Mouse (Mus musculus) MEL (cell line): Measurements from ENCODE around the gene Far2. TPM values are rescaled to one million over a fixed set of nuclear protein-coding genes. Genes with fewer than 3 reads are reported as not detected.

Experiments used
- DNase-seq: peaks from one replicate; pipeline ENCODE4 v3.0.0; 2011; ENCODE audit warnings: low read depth, low spot score
- H3K27ac ChIP-seq: 2 replicates; pipeline ENCODE4 v1.5.1; 2012; ENCODE audit warnings: low read depth, mild to moderate bottlenecking, control low read depth, low read length, moderate library complexity; ENCODE audit not compliant: control insufficient read depth
- H3K27me3 ChIP-seq, 2 experiments: fragments of 150-350 bp in 1 of 2; sonication (generic) in 1 of 2; 2 replicates each; pipeline ENCODE4 v1.6.1; 2012; ENCODE audit warnings: low read length in 2 of 2, mild to moderate bottlenecking in 2 of 2, improper control_type of control experiment in 1 of 2, moderate library complexity in 1 of 2; ENCODE audit not compliant: insufficient read depth in 2 of 2, control insufficient read depth in 1 of 2
- H3K36me3 ChIP-seq, 2 experiments: 2 replicates each; pipeline ENCODE4 v1.6.1; 2012 to 2014; ENCODE audit warnings: low read length in 2 of 2, improper control_type of control experiment in 1 of 2, inconsistent platforms in 1 of 2, mild to moderate bottlenecking in 1 of 2; ENCODE audit not compliant: insufficient read depth in 2 of 2, control insufficient read depth in 1 of 2
- H3K4me1 ChIP-seq, 2 experiments: fragments of 150-350 bp in 1 of 2; sonication (generic) in 1 of 2; 2 replicates each; pipeline ENCODE4 v1.6.1; 2012; ENCODE audit warnings: low read length in 2 of 2, improper control_type of control experiment in 1 of 2, mild to moderate bottlenecking in 1 of 2; ENCODE audit not compliant: insufficient read depth in 2 of 2, control insufficient read depth in 1 of 2
- H3K4me3 ChIP-seq, 2 experiments: fragments of 150-350 bp in 1 of 2; sonication (generic) in 1 of 2; 2 replicates each; pipeline ENCODE4 v1.5.1; 2012; ENCODE audit warnings: low read depth in 2 of 2, low read length in 2 of 2, mild to moderate bottlenecking in 2 of 2, moderate library complexity in 2 of 2, control low read depth in 1 of 2, improper control_type of control experiment in 1 of 2; ENCODE audit not compliant: control insufficient read depth in 1 of 2, insufficient read depth in 1 of 2
- H3K79me2 ChIP-seq: 2 replicates; pipeline ENCODE4 v1.6.1; 2012; ENCODE audit warnings: mild to moderate bottlenecking, low read length, moderate library complexity; ENCODE audit not compliant: control insufficient read depth, poor library complexity, insufficient read depth
- H3K9ac ChIP-seq: 2 replicates; pipeline ENCODE4 v1.6.1; 2012; ENCODE audit warnings: low read depth, mild to moderate bottlenecking, control low read depth, low read length, moderate library complexity; ENCODE audit not compliant: control insufficient read depth, poor library complexity, severe bottlenecking
- H3K9me3 ChIP-seq: fragments of 150-350 bp; sonication (generic); replicated peaks from 2 replicates; pipeline ENCODE4 v1.6.1; 2012; ENCODE audit warnings: mild to moderate bottlenecking, low read length, improper control_type of control experiment, moderate library complexity; ENCODE audit not compliant: insufficient read depth
- BHLHE40 ChIP-seq: IDR thresholded peaks from 2 replicates; pipeline ENCODE4 v1.6.1; 2012; ENCODE audit warnings: low read depth, mild to moderate bottlenecking, inconsistent platforms, low read length, improper control_type of control experiment, borderline replicate concordance
- CHD1 ChIP-seq: IDR thresholded peaks from 2 replicates; pipeline ENCODE4 v1.6.1; 2012; ENCODE audit warnings: low read depth, mild to moderate bottlenecking, inconsistent platforms, low read length, improper control_type of control experiment
- E2F4 ChIP-seq: IDR thresholded peaks from 2 replicates; pipeline ENCODE4 v1.6.1; 2011; ENCODE audit warnings: low read depth, low read length, improper control_type of control experiment, borderline replicate concordance
- ELF1 ChIP-seq: IDR thresholded peaks from 2 replicates; pipeline ENCODE4 v1.6.1; 2014; ENCODE audit warnings: low read depth, mild to moderate bottlenecking, inconsistent platforms, low read length, improper control_type of control experiment, moderate library complexity
- ETS1 ChIP-seq: IDR thresholded peaks from 2 replicates; pipeline ENCODE4 v1.6.1; 2012; ENCODE audit warnings: low read depth, mild to moderate bottlenecking, inconsistent platforms, low read length, improper control_type of control experiment, moderate library complexity
- GABPA ChIP-seq: IDR thresholded peaks from 2 replicates; pipeline ENCODE4 v1.6.1; 2012; ENCODE audit warnings: low read depth, mild to moderate bottlenecking, inconsistent platforms, low read length, improper control_type of control experiment, moderate library complexity
- GATA1 ChIP-seq: IDR thresholded peaks from 2 replicates; pipeline ENCODE4 v1.6.1; 2011; ENCODE audit warnings: low read depth, low read length, improper control_type of control experiment
- HCFC1 ChIP-seq: IDR thresholded peaks from 2 replicates; pipeline ENCODE4 v1.6.1; 2012; ENCODE audit warnings: low read depth, mild to moderate bottlenecking, inconsistent platforms, low read length, improper control_type of control experiment, moderate library complexity
- KAT2A ChIP-seq: conservative IDR thresholded peaks from 2 replicates; pipeline ENCODE4 v1.6.1; 2012; ENCODE audit warnings: low read depth, low read length, improper control_type of control experiment, inconsistent platforms
- MAFK ChIP-seq: IDR thresholded peaks from 2 replicates; pipeline ENCODE4 v1.6.1; 2011; ENCODE audit warnings: low read depth, mild to moderate bottlenecking, low read length, improper control_type of control experiment, borderline replicate concordance
- MAX ChIP-seq: IDR thresholded peaks from 2 replicates; pipeline ENCODE4 v1.6.1; 2011; ENCODE audit warnings: low read length, improper control_type of control experiment
- MEF2A ChIP-seq: IDR thresholded peaks from 2 replicates; pipeline ENCODE4 v1.6.1; 2014; ENCODE audit warnings: low read depth, mild to moderate bottlenecking, inconsistent platforms, low read length, improper control_type of control experiment; ENCODE audit not compliant: poor library complexity, insufficient replicate concordance, severe bottlenecking; ENCODE audit errors: extremely low read depth
- MYB ChIP-seq: IDR thresholded peaks from 2 replicates; pipeline ENCODE4 v1.6.1; 2011; ENCODE audit warnings: mild to moderate bottlenecking, low read depth, low read length, improper control_type of control experiment
- MYC ChIP-seq: IDR thresholded peaks from 2 replicates; pipeline ENCODE4 v1.6.1; 2011; ENCODE audit warnings: low read depth, mild to moderate bottlenecking, low read length, improper control_type of control experiment, moderate library complexity
- NELFE ChIP-seq: IDR thresholded peaks from 2 replicates; pipeline ENCODE4 v1.6.1; 2011; ENCODE audit warnings: low read depth, low read length, improper control_type of control experiment
- POLR2A ChIP-seq, 2 experiments: IDR thresholded peaks; 2 replicates each; pipeline ENCODE4 v1.6.1; 2011 to 2012; ENCODE audit warnings: low read length in 2 of 2, mild to moderate bottlenecking in 2 of 2, control low read depth in 1 of 2, improper control_type of control experiment in 1 of 2, low read depth in 1 of 2, moderate library complexity in 1 of 2; ENCODE audit not compliant: control insufficient read depth in 1 of 2, insufficient read depth in 1 of 2, poor library complexity in 1 of 2
- POLR2AphosphoS5 ChIP-seq: IDR thresholded peaks from 2 replicates; pipeline ENCODE4 v1.6.1; 2012; ENCODE audit warnings: low read depth, borderline replicate concordance, mild to moderate bottlenecking, inconsistent platforms, low read length, moderate library complexity, mixed read lengths
- RAD21 ChIP-seq: IDR thresholded peaks from 2 replicates; pipeline ENCODE4 v1.6.1; 2011; ENCODE audit warnings: mild to moderate bottlenecking, low read depth, low read length, improper control_type of control experiment
- RCOR1 ChIP-seq: IDR thresholded peaks from 2 replicates; pipeline ENCODE4 v1.6.1; 2012; ENCODE audit warnings: low read depth, mild to moderate bottlenecking, inconsistent platforms, low read length, improper control_type of control experiment
- SMC3 ChIP-seq: IDR thresholded peaks from 2 replicates; pipeline ENCODE4 v1.6.1; 2011; ENCODE audit warnings: low read depth, low read length, improper control_type of control experiment
- TCF12 ChIP-seq: IDR thresholded peaks from 2 replicates; pipeline ENCODE4 v1.6.1; 2014; ENCODE audit warnings: low read depth, mild to moderate bottlenecking, inconsistent platforms, low read length, improper control_type of control experiment, moderate library complexity
- UBTF ChIP-seq: IDR thresholded peaks from 2 replicates; pipeline ENCODE4 v1.6.1; 2012; ENCODE audit warnings: low read depth, mild to moderate bottlenecking, inconsistent platforms, low read length, improper control_type of control experiment, moderate library complexity, borderline replicate concordance; ENCODE audit not compliant: insufficient read depth
- USF2 ChIP-seq, 2 experiments: IDR thresholded peaks; 2 replicates each; pipeline ENCODE4 v1.6.1; 2011 to 2012; ENCODE audit warnings: improper control_type of control experiment in 2 of 2, low read length in 2 of 2, borderline replicate concordance in 1 of 2, inconsistent platforms in 1 of 2, low read depth in 1 of 2, mild to moderate bottlenecking in 1 of 2; ENCODE audit not compliant: insufficient read depth in 1 of 2
- ZC3H11A ChIP-seq: IDR thresholded peaks from 2 replicates; pipeline ENCODE4 v1.6.1; 2012; ENCODE audit warnings: low read depth, mild to moderate bottlenecking, inconsistent platforms, low read length, improper control_type of control experiment
- ZKSCAN1 ChIP-seq: IDR thresholded peaks from 2 replicates; pipeline ENCODE4 v1.6.1; 2012; ENCODE audit warnings: low read depth, mild to moderate bottlenecking, inconsistent platforms, low read length, improper control_type of control experiment, moderate library complexity
- ZNF384 ChIP-seq: IDR thresholded peaks from 2 replicates; pipeline ENCODE4 v1.6.1; 2012; ENCODE audit warnings: low read depth, mild to moderate bottlenecking, inconsistent platforms, low read length, improper control_type of control experiment
- polyA plus RNA-seq, 2 experiments: library from polyadenylated mRNA; stranded (reverse) in 1 of 2; unstranded in 1 of 2; fragments of >175 nt in 1 of 2; fragments of >200 nt in 1 of 2; gene quantifications; 2 replicates each; pipeline versions ENCODE4 v1.2.1 to v1.2.4; 2012; ENCODE audit warnings: low replicate concordance in 2 of 2, low read depth in 1 of 2; ENCODE audit not compliant: insufficient read length in 2 of 2, insufficient read depth in 1 of 2, missing spikeins in 1 of 2
- total RNA-seq: library from RNA; depleted of rRNA; stranded (reverse); fragments of 300-350 nt; gene quantifications from 2 replicates; pipeline ENCODE4 v1.2.3, GENCODE M21; 2012

Far2 gene
- total and polyA plus RNA-seq, 3 experiments, result 0.81 to 2.8 TPM; not detected in 1

DNA sequence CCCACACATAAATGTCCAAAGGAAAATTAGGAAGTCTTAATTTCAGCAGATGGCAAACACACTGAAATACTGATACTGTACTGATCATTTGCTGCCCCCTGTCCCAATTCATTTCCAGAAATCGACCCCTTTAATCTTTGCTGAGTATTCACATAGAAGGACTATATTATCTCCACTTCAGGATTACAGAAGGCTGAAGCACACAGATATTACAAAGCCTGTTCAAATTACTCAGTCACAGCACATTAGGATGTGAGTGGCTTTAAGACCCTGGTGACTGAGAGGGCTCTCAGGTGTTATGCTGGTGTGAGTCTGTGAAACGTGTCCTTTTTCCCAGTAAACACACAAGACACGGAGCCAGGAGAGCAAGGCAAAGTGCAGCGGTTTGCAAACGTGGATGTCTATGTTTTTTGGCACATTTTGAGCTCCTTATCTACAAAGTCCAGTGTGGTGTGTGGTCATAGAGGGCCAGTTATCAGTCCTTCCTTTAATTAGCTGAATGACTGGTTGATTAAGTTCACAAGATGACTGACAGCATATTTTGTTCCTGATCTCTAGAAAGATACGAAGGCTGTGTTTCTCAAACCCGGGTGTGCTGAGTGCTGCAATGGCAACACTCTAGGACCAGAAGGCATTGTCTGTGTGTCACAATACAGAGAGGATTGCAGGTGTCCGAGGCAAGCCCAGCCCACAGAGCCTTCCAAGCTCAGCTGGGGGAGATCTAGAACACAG lies 61.8 kb downstream of the Far2 start (continued):
- TF ChIP-seq UBTF (no peak), E2F4 (no peak), ZC3H11A (0 out of 2 replicates have a peak, but pooled peaks have one; percentile 6), BHLHE40 (peak; percentile 77; the same call in 1 of the 2 replicates), GATA1 (peak; percentile 95), TCF12 (peak; percentile 93), NELFE (no peak), MAX (0 out of 2 replicates have a peak, but pooled peaks have one; percentile 21), ETS1 (peak; percentile 84), CHD1 (no peak)

DNA sequence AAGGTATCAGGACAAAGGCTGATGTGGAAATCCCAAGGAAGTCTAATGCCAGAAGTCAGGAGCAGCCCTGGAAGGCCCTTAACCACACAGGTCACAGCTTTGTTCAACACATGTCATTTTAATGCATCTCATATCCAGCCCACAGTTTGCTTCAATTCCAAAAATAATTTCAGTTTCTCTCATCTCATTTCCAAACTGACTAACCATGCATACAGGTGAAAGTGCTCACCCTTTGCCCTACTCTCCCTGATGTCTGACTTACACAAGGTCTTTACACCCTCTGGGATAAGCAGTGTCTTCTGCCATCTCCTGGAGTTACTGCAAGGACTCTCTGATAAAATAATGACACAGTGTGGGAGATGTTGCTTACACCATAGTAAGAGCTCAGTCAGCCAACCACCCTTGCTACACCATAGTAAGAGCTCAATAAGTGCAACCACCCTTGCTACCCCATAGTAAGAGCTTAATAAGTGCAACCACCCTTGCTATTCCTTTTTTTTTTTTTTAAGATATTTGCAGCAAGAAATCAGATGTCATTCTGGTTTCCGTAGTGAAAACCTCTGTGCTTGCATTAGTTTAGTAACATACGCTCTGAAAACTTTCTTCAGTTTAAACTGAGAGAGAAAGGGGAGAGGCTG lies 64.1 kb downstream of the Far2 start:
- Histone ChIP-seq H3K9ac (no peak overlapping the region), H3K4me1 (peaks cover 20 to 29% of the 10 kb centered on the region in 2 experiments), H3K4me3 (no peak overlapping the region)
- TF ChIP-seq UBTF (no peak), MEF2A (no peak), ZNF384 (peak; percentile 90), RAD21 (no peak), GABPA (no peak)
- TF ChIP-seq, all 39 proteins: peak for 1
- no peak overlapping the region for H3K27ac ChIP-seq
- no peaks in the 10 kb centered on the region for H3K27me3 ChIP-seq
- H3K79me2 ChIP-seq, result no peaks in the 10 kb centered on the region
- DNase-seq, result peak; percentile 41
- H3K9me3 ChIP-seq, result no peaks in the 10 kb centered on the region
- peaks cover 0 to 38% of the 10 kb centered on the region in 2 experiments; a peak in 2 of 4 replicates for H3K36me3 ChIP-seq

DNA sequence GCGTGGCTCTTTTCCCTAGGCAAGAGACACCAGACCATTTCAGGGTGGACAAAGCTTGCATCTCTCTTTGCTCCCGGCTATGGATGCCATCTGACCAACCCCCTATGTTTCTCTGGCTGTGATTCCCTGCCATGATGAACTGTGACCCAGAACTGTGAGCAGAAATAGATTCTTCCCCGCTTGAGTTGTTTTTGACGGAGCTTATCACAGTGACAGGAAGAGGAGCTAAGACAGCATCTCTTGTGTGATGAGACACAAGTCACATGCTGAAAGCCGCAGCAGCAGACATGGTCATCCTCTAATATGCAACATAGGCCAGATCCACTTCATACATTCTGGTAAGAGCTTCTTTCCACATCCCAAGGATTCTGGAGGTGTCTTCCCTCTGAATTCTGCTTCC lies 69.3 kb downstream of the Far2 start:
- no peaks in the 10 kb centered on the region for H3K27me3 ChIP-seq
- H3K79me2 ChIP-seq, result no peaks in the 10 kb centered on the region
- H3K4me1 ChIP-seq, result peaks cover 7 to 20% of the 10 kb centered on the region in 2 experiments
- no peak overlapping the region for H3K27ac ChIP-seq
- no peaks in the 10 kb centered on the region for H3K9me3 ChIP-seq
- H3K36me3 ChIP-seq, result peaks cover 0 to 7% of the 10 kb centered on the region in 2 experiments; a peak in 2 of 4 replicates
- DNase-seq, result no peak
- TF ChIP-seq HCFC1 (no peak), MYC (no peak), CHD1 (no peak), ELF1 (no peak), UBTF (no peak), USF2 (IDR thresholded peaks at IDR 0.05; ENCODE audit: borderline replicate concordance in 1 of 2, insufficient read depth in 1 of 2, low read depth in 1 of 2, low read length in 2 of 2) (no peak), MAFK (no peak), RCOR1 (no peak), BHLHE40 (no peak), ZKSCAN1 (no peak), POLR2A (IDR thresholded peaks at IDR 0.05; ENCODE audit: control insufficient read depth in 1 of 2, insufficient read depth in 1 of 2, low read depth in 1 of 2, low read length in 2 of 2, poor library complexity in 1 of 2) (no peak), MAX (no peak), KAT2A (no peak), SMC3 (no peak), MYB (no peak), POLR2AphosphoS5 (no peak), ZC3H11A (no peak)
- no peak overlapping the region for H3K9ac ChIP-seq
- H3K4me3 ChIP-seq, result no peak overlapping the region
